Mouse (Mus musculus) activated CD4-positive, CD25-positive, alpha-beta regulatory T cell, adult 4 months (primary cell): ENCODE results near the gene Ccl28. TPM values are rescaled to one million over a fixed set of nuclear protein-coding genes. Genes with fewer than 3 reads are reported as not detected.
"Not testable (repeated sequence)": the region's sequence is repeated elsewhere in the genome, so short reads cannot be mapped to it uniquely, and the experiment has no call there.

ENCODE experiments used
- ATAC-seq: one replicate; pipeline ENCODE4 v1.8.0; 2017
- polyA plus RNA-seq, 2 experiments: library from polyadenylated mRNA; unstranded; fragments of 100-300 nt; shearing (Covaris generic); gene quantifications; one replicate each; pipeline ENCODE4 v1.2.1; 2017

Ccl28 gene
- polyA plus RNA-seq: under 1 TPM in 1 of 2 experiments, not detected in 1; 0.26 TPM

DNA sequence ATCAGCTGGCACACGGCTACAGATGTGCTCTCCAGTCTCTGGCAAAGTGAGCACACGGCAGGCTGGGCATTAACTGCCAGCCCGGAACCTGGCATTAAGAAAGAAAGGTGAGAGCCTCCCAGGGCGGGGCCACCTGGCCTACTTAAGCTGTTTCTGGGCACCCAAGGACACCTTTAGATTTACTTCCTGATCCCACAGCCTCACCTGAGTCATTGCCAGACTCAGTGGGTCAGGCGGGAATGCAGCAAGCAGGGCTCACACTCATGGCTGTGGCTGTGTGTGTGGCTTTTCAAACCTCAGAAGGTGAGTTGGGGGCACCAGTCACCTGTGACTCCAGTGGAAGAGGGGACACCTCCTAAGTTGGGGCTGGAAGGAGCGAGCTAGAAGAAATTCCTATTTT, at the start of gene Ccl28:
Gene Ccl28 (plus strand): TSS at position 186 of the 400 bp plus-strand sequence.
- ATAC-seq: no peak

DNA sequence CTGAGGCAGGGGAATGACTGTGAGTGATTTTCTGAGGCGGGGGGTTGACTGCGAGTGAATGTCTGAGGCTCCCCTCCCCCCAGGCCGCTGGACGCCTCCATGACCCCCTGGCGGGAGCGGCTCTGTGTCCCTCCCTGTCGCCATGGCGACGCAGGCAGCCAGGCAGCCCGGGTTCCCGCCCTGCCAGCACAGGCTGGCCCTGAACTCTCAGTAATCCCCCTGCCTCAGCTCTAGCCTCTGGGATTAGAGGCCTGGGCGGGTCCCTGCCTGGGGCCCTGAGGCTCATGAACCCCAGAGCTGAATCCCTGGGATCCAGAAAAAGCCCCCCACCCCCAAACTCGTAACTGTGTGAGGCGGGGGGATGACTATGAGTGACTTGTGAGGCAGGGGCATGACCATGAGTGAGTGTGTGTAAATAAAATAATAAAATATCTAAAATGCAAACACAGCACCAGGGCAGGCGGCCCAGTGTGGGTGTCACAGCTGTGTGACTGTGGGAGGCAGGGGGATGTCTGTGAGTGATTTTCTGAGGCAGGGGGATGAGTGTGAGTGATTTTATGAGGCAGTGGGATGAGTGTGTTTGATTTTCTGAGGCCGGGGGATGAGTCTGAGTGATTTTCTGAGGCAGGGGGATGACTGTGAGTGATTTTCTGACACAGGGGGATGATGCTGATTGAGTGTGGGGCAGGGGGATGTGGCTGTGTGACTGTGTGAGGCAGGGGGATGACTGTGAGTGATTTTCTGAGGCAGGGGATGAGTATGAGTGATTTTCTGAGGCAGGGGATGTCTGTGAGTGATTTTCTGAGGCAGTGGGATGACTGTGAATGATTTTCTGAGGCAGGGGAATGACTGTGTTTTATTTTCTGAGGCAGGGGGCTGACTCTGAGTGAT, 27.1 kb upstream of the Ccl28 start:
- not testable (repeated sequence) for ATAC-seq

DNA sequence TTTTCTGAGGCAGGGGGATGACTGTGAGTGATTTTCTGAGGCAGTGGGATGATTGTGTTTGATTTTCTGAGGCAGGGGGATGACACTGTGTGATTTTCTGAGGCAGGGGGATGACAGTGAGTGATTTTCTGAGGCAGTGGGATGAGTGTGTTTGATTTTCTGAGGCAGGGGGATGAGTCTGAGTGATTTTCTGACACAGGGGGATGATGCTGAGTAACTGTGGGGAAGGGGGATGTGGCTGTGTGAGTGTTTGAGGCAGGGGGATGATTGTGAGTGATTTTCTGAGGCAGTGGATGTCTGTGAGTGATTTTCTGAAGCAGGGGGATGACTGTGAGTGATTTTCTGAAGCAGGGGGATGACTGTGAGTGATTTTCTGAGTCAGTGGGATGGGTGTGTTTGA, 25.2 kb upstream of the Ccl28 start:
- not testable (repeated sequence) for ATAC-seq

DNA sequence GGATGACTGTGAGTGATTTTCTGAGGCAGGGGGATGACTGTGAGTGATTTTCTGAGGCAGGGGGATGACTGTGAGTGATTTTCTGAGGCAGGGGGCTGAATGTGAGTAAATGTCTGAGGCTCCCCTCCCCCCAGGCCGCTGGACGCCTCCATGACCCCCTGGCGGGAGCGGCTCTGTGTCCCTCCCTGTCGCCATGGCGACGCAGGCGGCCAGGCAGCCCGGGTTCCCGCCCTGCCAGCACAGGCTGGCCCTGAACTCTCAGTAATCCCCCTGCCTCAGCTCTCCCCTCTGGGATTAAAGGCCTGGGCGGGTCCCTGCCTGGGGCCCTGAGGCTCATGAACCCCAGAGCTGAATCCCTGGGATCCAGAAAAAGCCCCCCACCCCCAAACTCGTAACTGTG, 24.6 kb upstream of the Ccl28 start:
- ATAC-seq: not testable (repeated sequence)

DNA sequence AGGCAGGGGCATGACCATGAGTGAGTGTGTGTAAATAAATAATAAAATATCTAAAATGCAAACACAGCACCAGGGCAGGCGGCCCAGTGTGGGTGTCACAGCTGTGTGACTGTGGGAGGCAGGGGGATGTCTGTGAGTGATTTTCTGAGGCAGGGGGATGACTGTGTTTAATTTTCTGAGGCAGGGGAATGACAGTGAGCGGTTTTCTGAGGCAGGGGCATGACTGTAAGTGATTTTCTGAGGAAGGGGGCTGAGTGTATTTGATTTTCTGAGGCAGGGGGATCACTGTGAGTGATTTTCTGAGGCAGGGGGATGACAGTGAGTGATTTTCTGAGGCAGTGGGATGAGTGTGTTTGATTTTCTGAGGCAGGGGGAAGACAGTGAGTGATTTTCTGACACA, 24.1 kb upstream of the Ccl28 start:
- ATAC-seq: not testable (repeated sequence)

DNA sequence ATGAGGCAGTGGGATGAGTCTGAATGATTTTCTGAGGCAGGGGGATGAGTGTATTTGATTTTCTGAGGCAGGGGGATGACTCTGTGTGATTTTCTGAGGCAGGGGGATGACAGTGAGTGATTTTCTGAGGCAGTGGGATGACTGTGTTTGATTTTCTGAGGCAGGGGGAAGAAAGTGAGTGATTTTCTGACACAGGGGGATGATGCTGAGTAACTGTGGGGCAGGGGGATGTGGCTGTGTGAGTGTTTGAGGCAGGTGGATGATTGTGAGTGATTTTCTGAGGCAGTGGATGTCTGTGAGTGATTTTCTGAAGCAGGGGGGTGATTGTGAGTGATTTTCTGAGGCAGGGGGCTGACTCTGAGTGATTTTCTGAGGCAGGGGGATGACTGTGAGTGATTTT, 23.5 kb upstream of the Ccl28 start:
- not testable (repeated sequence) for ATAC-seq

DNA sequence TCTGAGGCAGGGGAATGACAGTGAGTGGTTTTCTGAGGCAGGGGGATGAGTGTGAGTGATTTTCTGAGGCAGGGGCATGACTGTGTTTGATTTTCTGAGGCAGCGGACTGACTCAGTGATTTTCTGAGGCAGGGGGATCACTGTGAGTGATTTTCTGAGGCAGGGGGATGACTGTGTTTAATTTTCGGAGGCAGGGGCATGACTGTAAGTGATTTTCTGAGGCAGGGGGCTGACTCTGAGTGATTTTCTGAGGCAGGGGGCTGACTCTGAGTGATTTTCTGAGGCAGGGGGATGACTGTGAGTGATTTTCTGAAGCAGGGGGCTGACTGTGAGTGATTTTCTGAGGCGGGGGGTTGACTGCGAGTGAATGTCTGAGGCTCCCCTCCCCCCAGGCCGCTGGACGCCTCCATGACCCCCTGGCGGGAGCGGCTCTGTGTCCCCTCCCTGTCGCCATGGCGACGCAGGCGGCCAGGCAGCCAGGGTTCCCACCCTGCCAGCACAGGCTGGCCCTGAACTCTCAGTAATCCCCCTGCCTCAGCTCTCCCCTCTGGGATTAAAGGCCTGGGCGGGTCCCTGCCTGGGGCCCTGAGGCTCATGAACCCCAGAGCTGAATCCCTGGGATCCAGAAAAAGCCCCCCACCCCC, 20.8 kb upstream of the Ccl28 start:
- not testable (repeated sequence) for ATAC-seq

DNA sequence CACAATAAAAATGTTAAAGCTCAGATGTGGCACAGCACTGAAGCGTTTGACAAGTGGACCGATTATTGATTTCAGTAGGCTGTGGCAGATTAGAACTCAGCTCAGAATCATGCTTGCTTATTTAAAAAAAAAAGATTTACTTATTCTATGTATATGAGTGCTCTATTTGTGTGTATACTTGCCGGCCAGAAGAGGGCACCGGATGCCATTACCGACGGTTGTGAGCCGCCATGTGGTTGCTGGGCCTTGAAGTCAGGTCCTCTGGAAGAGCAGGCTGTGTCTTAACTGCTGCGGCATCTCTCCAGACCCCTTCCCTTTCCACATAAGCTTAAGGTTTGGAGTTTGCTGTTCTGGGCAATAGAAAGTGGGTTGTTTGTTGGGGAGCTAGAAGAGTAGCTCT, 19.7 kb upstream of the Ccl28 start:
- not testable (repeated sequence) for ATAC-seq

DNA sequence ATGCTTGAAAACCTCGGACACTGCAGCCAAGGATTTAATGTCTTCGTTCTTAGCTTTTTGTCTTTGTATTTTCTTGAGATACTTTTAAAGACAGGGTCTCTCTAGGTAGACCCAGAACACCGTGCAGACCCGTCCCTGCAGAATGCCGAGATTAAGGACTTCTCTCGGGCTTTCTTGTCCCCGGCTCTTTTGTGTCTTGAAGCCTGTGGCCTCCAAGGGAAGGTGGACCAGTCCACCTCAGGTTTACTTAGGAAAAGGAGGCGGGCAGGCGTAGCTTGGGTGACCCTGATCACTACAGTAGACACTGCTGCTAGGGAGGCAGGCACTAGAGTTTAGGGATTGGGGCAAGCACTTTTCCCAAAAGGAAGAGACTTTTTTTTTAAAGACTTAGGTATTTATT, 19.3 kb upstream of the Ccl28 start:
- not testable (repeated sequence) for ATAC-seq

DNA sequence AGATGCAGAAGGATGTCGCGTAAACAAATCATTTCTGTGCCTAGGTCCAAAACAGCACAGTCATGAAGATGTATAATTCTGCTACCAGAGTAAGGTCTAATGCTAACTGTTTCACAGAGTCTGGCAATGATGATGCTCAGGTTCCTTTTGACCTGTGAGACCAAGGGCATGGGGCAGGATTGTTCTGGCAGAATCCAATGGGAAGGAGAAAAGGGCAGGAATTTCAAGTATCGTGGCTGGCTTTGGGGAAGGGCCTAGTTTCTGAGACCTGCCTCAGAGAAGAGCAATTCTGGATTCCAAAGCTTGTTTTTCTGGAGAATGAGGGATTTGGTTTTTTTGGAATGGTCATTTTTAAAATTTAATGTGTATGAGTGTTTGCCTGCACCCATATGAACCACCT, 4.8 kb upstream of the Ccl28 start:
- ATAC-seq: no peak

DNA sequence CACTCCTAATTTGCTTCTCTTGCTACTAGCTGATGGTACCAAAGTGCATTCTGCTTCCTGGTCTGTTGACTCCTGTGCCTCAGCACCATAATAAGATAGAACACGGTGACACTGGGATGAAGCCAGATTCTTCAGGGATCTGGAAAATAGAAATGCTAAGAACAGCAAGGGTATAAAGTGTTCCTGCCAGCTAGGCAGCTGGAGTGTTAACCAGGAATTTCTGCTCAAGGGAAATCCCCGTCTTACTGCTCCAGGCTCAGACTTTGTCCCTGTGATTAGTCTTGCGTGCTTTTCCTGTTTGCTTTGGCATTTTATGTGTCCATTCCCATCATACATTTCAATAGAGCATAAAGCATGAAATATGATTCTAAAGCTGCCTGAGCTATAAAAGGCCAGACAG, 3.9 kb upstream of the Ccl28 start:
- ATAC-seq: no peak

DNA sequence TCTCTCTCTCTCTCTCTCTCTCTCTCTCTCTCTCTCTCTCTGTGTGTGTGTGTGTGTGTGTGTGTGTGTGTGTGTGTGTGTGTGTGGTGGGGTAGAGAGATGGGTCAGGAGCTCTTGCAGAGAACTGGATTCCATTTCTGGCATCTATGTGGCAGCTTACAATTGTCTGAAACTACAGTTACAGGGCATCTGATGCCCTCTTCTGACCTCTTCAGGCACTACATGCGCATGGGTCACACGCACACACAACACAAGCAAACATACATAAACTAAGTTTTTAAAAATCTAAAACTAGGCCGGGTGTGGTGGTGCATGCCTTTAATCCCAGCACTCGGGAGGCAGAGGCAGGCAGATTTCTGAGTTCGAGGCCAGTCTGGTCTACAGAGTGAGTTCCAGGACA, 2.3 kb downstream of the Ccl28 start:
- not testable (repeated sequence) for ATAC-seq

DNA sequence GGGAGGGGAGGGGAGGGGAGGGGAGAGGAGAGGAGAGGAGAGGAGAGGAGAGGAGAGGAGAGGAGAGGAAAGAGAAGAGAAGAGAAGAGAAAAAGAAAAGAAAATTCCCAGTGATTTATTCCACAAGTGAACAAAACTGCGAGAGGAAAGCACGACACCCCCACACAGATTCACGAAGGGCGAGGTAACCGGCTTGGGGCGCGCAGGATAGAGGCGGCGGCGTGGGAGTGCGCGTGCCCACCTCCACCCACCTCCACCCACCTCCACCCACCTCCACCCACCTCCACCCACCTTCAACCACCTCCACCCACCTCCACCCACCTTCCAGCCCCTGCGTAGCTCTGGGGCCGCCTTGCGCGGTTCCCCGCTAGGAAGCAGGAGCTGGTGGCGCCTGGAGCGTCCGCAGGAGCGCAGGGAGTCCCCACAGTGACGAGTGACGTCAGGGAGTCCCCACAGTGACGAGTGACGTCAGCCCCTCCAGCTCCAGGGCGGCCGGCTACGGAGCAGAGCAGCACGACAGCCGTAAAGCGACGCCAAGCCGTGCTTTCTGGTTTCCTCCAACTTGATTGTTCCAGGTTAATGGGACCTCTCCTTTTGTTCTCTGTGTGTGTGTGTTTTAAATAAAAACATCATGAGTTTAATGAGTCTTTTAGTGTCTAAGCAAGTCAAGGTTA, 8.0 kb downstream of the Ccl28 start:
- ATAC-seq: peak; percentile 88

DNA sequence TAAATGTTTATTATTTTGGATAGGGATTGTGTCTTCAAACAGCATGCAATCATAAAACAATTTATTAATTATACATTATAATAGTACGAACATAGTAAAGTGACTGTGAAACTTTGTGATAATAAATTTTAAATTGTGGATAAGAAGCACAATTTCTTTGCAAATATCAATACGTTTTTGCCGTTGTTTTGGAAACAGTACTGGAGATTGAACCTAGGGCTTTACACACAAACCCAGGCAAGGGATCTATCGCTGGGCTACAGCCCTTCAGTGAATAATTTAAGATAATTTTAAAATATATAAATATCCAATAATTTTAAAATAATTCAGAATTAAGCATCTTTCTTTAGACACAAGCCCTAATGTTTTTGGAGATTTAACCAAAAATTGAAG, 8.5 kb downstream of the Ccl28 start:
- ATAC-seq: no peak

DNA sequence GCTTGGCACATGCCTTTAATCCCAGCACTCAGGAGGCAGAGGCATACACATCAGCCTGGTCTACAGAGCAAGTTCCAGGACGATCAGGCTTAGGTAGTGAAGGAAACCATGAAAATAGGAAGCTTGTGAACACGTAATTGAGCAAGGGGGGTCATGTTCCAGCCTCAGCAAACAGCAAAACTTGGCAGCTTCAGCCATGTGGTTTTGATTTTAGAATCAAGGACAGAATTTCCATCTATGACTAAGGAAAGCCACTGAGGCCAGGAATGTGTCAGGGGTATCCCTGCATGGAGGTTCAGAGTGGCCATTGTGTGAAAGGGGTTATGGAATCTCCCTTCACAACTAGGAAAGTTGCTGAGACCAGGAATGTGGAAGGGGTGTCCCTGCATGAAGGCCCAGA, 11.9 kb downstream of the Ccl28 start:
- ATAC-seq: no peak

DNA sequence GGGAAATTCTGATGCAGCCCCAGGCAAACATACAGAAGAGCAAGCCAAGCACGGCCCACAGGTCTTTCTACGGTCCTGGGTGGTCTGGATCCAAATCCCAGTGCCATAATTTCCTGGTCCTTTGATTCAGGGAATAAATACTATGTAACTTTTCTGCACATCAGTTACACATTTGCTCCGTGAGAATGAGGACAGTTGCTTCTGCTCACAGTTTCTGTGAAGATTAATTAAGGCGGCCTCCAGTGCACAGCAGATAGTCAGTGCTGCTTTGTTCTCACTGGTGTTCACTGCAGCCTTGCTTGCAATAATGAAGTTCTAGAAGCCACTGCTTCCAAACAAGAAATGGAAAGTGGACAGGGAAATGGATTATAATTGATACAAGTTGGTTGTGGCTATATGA, 14.2 kb downstream of the Ccl28 start:
- ATAC-seq: no peak

DNA sequence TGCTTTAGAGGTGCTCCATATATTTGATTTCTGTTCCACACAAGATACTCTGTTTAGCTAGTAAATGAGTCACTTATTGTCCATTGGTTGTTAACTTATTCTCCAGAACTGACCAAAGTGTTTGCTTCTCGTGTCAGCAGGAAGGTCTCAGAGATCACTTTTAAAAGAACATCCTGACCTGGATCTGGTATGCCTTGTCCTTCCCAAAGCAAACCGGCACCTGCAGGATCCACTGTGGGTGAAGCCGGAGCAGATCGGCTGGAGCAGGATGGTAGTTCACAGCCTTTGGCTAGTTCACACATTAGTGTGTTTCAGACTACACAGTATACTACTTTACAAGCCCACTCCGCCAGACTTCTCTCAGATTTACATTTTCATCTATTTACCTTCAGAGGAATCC, 14.8 kb downstream of the Ccl28 start:
- ATAC-seq: no peak

DNA sequence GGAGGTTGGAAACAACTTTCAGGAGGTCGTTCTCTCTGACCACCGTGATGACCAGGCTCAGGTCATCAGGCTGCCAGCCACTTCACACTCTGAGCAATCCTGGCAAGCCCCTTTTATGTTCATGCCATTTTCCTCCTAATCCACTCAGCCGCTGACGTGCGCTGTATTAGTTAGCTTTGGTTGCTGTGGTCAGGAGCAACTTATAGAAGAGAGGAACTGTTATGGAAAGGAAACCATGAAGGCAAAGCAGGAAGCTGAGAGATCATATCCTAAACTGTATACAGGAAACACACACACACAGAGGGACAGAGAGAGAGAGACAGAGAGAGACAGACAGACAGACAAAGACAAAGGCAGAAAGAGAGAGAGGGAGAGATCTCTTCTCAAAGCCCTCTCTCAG, 15.7 kb downstream of the Ccl28 start:
- no peak for ATAC-seq

DNA sequence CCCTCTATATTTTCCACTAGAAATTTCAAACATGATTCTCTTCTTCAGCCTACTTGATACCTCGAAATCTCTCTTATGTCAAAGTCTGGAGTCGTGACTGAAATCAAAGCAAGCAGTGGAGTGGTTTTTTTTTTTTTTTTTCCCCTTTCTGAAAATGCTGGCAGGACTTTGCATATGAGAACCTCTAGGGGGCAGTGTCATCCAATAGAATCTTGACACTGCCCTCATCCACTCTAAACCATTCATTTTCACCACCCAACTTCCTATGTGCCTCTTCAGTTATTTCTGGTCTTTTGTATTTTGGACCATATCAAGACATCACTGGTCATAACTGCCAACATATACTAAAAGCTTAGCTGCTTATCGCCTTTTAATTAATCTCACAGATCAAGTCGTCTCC, 16.9 kb downstream of the Ccl28 start:
- peak; percentile 77 for ATAC-seq

DNA sequence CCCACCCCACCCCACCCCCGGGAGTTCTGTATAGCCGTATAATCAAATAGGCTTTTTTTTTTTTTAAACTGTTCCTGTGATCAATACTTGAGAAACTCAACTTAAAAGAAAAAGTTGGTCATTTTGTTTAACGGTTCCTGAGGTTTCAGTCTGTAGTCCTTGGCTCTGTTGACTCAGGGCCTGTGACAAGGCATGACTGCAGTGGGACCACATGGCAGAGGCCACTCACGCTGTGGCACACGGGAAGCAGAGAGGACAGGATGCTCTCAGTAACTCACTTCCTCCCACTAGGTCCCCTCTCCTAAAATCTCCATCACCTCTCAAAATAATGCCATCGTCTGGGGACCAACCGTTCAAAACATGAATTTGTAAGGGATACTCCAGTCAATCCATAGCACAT, 17.5 kb downstream of the Ccl28 start:
- no peak for ATAC-seq

DNA sequence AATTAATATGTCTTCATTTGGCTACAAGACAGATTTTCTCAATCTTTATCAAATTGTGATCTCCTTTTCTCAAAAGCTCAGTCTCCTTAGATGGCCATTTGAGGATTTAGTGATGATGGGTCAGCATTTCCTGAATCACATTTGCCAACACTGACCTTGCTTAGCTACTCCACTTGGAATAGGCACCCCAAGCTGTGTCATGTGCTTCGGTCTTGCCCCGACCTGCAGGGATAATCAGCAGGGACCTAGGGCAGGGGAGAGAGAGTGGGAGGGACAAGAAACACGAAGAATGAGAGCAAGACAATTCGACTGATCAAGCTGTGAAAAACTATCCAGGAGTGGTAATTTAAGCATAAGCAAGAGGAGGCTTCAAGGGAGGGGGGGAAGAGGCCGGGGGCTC, 21.1 kb downstream of the Ccl28 start:
- ATAC-seq: no peak

DNA sequence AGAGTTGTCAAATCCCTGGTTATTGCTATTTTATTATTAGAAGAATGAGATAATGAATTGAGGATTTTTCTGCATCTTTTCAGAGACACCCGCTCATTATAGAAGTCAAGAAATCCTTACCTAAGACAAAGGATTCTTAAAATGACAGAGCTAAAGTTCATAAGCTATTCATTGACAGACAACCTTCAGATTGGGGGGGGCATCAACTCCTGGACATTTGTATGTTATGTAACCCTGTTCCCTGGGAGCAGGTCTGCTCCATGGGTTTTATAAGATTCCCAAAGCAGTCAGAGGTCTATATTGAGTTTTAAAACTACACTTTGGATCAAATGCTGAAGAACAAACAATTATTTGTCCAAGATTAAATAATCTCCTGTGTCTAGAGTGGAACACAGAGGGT, 22.9 kb downstream of the Ccl28 start:
- ATAC-seq: no peak

DNA sequence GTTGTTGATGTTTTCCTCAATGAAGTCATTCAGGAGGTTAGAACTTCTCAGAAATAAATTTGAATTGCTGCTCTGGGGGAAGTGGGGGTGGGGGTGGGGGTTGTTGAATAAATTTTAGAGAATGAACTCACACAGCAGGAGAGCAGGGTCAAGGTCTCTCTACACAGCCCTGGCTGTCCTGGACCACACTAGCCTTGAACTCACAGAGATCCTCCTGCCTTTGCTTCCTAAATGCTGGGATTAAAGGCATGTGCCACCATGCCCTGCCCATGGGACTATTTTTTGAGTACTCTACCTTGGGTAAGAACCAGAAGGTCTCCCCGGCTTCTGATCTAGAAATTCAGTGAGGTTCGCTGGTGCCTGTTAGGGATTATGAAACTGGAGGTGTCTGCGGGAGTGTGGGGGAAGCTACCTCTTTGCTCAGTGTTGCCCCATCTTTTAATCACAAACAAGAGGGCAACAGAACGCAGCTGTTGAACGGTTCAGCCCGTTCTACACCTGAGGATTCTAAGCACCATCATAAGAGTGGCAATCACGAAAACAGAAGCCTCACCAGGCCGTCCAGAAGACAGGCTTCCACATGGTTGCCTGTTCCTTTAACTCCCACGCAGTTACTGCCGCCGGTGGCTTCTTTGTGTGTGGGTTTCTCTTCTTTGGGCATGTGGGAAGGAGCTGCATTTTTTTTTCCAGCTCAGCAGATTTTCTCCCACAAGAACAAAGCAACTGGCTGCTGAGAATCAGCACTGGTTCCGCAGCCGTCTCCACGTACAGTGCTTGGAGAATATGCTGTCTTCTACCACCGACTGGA, 25.5 kb downstream of the Ccl28 start:
- no peak for ATAC-seq
